Mouse (Mus musculus) right cerebral cortex, postnatal 10 days (tissue): ENCODE measurements at regions not wholly inside any gene's neighbourhood (a gene's known extent, or its start where the extent isn't known, plus 50 kb on each side); places are given as distances from the start of the nearest gene placed in this dataset.
"Not testable (repeated sequence)": the region's sequence is repeated elsewhere in the genome, so short reads cannot be mapped to it uniquely, and the experiment has no call there.

Source experiments
- DNase-seq, 2 experiments: peaks; one replicate each; pipeline ENCODE4 v3.0.0; 2021; ENCODE audit warnings: low spot score in 2 of 2

DNA sequence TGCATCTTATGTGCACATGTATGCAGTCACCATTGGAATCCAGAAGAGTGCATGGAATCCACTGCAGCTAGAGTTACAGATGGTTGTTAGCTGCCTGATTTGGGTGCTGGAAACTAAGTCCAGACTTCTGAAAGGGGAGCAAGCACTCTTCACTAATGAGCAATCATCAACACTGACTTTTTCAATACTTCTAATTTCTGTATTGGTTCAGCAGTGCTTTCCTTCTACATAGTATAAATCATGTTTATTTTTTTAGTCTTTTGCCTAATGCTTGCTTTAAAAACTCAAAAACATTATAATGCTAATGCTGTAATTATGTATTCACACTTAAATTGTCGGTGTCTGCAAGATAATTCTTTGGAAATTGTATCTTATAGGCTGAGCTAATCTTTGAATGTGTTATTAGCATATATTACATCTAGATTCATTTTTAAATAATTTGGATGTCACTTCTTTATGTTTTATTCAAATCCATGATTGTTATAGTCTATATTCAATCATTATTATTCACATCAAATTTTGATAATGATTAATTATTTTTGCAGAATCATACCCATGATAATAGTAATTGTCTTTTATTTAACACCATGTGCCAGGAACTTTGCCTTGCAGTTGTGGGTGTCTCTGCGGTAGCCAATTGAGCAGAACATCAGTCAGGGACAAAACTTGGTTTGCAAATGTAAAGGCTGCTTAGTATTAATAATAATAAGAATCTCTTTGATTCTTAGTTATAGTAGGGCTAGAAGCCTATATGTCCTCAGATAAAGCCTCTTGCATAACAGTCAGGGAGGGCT is 172.7 kb upstream of the Cntnap5b start:
- DNase-seq, result no peak

DNA sequence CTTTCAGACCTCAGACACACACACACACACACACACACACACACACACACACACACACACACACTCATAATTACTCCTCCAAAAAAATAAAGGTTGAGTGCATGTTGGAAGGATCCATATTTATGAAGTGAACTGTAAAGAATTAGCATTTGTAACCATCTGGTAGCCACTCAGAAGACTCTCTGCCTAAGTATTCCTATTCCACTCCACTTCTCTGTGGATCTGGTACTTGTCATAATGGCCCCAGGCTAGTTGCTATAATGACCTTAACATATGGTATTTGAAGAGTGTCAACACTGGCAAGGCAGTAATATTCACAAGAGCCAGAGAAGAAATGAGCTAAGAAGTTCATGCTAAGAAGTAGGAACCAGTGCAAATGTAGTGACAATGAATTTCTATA is 167.4 kb upstream of the Cntnap5b start:
- no peak for DNase-seq

DNA sequence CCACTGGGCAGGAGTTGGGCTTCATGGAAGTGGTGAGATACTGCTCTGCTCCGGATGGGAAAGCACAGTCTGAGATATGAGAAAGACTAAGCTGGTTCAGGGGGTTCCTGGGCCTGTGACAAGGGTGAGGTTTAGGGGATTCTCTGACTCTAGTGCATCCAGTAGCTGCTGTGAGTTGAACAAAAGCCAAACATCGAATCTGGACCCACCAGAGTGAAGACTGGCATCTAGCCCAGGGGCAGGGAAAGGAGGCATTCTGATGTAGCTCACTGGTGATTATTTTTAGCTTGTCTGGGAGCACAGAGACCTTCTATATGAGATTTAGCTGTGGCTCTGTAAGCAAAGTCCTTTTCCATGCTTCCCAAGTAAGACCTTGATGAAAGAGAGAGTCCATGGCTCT is 153.3 kb upstream of the Cntnap5b start:
- DNase-seq, result no peak

DNA sequence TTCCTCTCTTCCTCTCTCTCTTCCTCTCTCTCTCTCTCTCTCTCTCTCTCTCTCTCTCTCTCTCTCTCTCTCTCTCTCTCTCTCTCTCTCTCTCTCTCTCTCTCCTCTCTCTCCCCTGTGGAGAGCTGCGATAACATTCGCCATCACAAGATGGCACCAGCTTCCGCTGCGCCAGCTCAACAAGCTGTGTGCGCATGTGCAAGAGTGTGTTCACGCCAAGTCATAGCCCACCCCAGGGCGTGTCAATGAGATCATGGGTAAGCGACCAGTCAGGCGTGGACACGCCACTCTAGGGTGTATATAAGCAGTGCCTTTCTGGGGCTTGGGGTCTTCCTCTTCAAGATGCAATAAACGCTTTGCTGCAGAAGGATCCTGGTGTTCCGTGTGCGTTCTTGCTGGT is 141.6 kb upstream of the Cntnap5b start:
- not testable (repeated sequence) for DNase-seq

DNA sequence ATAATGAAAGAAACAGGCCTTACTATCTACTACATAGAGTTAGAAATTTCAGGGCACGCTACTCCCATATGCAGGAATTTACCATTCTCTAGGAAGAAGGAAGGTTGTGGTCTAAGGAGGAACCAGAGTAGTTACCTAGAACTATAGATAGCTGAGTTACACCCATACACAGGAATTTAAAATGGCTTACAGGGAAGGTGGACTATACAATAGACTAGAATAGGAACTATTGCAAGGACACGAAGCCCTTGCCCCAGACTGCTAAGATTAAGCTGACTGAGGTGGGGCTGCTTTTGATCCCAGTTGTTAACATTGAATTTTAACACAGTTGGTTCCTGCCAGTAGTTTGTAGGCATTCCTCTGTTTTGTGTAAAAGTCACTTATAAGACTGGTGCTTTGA is 108.9 kb upstream of the Cntnap5b start:
- no peak for DNase-seq

DNA sequence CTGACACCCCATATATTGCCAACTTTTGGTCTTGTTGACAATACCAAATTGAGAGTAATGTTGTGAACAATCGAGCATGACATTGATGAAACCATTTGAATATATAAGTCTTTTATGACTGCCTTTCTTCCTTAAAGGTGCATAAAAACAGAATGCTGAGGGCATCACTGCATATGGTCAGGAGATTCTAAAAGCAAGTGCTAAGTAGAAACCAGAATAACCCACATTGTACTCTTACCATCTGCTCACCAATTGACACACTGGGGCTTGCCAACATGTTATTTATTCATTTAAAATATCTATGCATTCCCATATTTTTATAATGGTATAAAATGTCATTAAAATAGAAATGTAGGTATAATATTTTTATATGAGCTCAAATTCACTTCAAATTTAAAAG is 92.6 kb upstream of the Cntnap5b start:
- no peak for DNase-seq

DNA sequence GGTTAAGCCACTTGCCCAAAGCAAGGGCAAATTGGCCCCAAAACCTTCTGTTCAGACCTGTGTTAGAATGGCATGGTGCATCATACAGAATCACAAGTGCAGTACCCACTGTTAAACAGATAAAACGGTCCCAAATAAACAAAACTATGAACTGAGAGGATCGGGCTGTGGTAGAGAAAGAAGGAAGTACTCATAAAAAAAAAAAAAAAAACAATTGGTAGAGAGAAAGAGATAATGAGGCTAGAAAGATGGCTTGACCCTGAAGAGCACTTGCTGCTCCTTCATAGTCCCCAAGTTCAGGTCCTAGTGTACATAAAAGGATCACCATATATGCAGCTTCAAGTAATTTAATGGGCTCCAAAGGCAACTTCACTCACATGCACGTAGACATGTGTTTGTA is 75.5 kb upstream of the Cntnap5b start:
- no peak for DNase-seq

DNA sequence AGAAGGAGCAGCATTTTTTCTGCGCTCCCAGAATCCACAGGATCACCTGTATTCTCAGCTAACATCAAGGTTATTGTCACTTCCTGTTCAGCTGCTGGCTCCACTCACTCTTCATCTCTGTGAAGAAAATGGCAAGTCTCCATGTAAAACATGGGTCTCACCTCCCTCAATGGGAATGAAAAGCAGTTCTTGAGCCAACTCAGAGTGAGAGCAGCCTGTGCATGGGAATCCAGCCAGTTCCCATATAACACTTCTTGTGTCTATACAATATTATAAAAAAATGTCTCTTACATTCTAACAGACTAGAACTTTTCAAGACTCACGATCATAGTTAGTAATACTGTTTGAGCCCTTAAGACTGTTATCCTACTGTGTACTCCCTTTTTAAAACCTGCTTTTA is 57.7 kb upstream of the Cntnap5b start:
- DNase-seq, result peak in 1 of 2 experiments; percentile 26

DNA sequence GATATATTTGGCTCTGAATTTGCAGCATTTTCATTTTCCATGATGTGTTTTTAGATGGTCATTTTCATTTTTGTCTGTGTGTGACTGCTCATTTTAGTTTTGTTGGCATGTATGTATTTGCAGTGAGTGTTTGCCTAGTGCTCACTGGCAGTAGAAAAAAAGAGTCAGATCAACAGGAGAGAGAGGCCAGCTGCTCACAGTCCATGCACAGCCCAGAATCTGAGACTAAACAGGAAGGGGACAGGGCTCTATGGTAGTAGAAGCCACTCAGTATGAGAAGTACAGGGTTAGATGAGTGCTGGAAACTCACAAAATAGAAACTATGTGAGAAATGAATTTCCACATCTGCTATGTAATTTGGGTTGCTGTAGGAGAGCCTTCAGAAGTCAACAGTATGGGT is 56.3 kb upstream of the Cntnap5b start:
- DNase-seq, result no peak
